Mouse (Mus musculus) left cerebral cortex, postnatal 10 days (tissue): ENCODE data around the gene H2-Eb2. TPM values are rescaled to one million over a fixed set of nuclear protein-coding genes. Genes with fewer than 3 reads are reported as not detected.

ENCODE experiments used
- DNase-seq, 2 experiments: peaks; one replicate each; pipeline ENCODE4 v3.0.0; 2021 to 2022; ENCODE audit warnings: low spot score in 2 of 2, mixed read lengths in 1 of 2; ENCODE audit errors: extremely low spot score in 1 of 2
- intact Hi-C: fragments of 180-260 bp; cut with DNase I; formaldehyde crosslinking; loops from one replicate; pipeline ENCODE4 v1.15.1; 2025
- total RNA-seq, 2 experiments: library from RNA; stranded (reverse); gene quantifications; 2 replicates each; pipeline ENCODE4 v1.2.3; 2021

Gene H2-Eb2
- total RNA-seq, 2 experiments from 2014 or later = not detected

GRCm38 (mm10) chr17:34386656-34387055, 61.2 kb downstream of the H2-Eb2 start:
- intact Hi-C loops = no loop called here
- no peak for DNase-seq

GRCm38 (mm10) chr17:34388513-34388912, 63.0 kb downstream of the H2-Eb2 start:
- DNase-seq = no peak
- intact Hi-C loops = no loop called here

Other genes with a start within 250 kb of the H2-Eb2 start
- under 1 TPM in 1 of 2 experiments, not detected in 1; 0.55 TPM for gene H2-Oa, start 233.3 kb upstream of the H2-Eb2 start, total RNA-seq
- gene H2-DMa, start 206.1 kb upstream of the H2-Eb2 start, total RNA-seq = 10 to 100 TPM; 26.6 to 27.7 TPM
- gene Brd2, start 203.0 kb upstream of the H2-Eb2 start, total RNA-seq = 100 to 1,000 TPM; 266 to 271 TPM
- gene H2-DMb2, start 182.4 kb upstream of the H2-Eb2 start, total RNA-seq = 1 to 10 TPM in 1 of 2 experiments, under 1 TPM in 1; 0.99 to 1.4 TPM
- 1 to 10 TPM; 1.2 to 1.8 TPM for gene H2-DMb1, start 172.6 kb upstream of the H2-Eb2 start, total RNA-seq
- 1 to 10 TPM; 2.7 to 3.3 TPM for gene Tap1, start 138.1 kb upstream of the H2-Eb2 start, total RNA-seq
- 1 to 10 TPM in 1 of 2 experiments, under 1 TPM in 1; 0.66 to 2.2 TPM for gene Psmb9, start 137.9 kb upstream of the H2-Eb2 start, total RNA-seq
- gene Psmb8, start 127.9 kb upstream of the H2-Eb2 start, total RNA-seq = 1 to 10 TPM; 1.7 TPM
- gene Tap2, start 122.1 kb upstream of the H2-Eb2 start, total RNA-seq = 1 to 10 TPM; 2.6 to 3.0 TPM
- under 1 TPM in 1 of 2 experiments, not detected in 1; 0.39 TPM for gene H2-Ob, start 86.8 kb upstream of the H2-Eb2 start, total RNA-seq
- gene H2-Ab1, start 68.0 kb upstream of the H2-Eb2 start, total RNA-seq = 1 to 10 TPM; 1.3 to 1.4 TPM
- gene H2-Aa, start 37.8 kb upstream of the H2-Eb2 start, total RNA-seq = under 1 TPM; 0.71 TPM
- gene H2-Eb1, start 19.8 kb upstream of the H2-Eb2 start, total RNA-seq = 1 to 10 TPM; 1.0 to 1.4 TPM
- gene Btnl2, start 29.2 kb downstream of the H2-Eb2 start, total RNA-seq = under 1 TPM; 0.43 to 0.87 TPM
- not detected for gene Btnl1, start 51.5 kb downstream of the H2-Eb2 start, total RNA-seq
- 1 to 10 TPM; 6.6 to 9.9 TPM for gene BC051142, start 73.2 kb downstream of the H2-Eb2 start, total RNA-seq
- gene Btnl4, start 151.7 kb downstream of the H2-Eb2 start, total RNA-seq = not detected
- not detected for gene Btnl6, start 191.7 kb downstream of the H2-Eb2 start, total RNA-seq
- gene Notch4, start 238.6 kb downstream of the H2-Eb2 start, total RNA-seq = 10 to 100 TPM; 10.6 to 12.0 TPM